In the genomic region with DNA sequence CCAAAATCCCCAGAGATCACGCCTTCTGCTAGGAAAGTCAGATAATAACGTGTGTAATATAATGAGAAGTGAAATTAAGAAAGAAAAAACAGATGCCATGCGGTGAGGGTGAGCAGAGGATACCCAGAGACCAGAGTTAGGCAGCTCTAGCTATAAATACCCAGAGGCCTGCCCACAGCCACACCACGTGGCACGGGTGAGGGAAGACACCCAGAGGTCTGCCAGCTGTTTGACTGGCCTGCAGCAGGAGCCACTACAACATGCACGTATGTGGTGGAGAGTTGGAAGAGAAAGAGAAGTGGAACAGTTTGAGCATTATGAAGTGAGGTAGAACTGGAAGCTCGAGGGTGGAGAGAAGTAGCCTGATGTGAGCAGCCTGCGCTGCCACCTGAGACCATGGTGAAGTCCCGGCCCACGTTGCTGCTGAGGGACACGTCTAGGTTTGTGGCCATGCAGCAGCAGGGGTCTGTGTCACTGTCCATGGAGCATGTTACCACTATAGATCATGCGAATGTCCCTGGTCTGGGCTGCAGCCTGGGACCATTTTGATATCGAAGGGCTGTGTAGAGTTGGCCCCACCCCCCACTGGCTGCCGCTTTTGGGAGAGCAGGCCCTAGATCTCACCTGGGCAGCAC, we compare ENCODE assay signal across 12 mouse cellular contexts.
DNase-seq lines count a peak whose midpoint lies in the region; ATAC-seq lines count a peak whose summit lies in the region.
"Had no signal": no experiment of that assay in that cellular context is flagged by ENCODE, and none has a peak within 500 bp of the region (broad histone marks: within the 10 kb centered on the region; RNA-seq: fewer than 3 reads in every experiment).

No protein-coding gene starts in this region.

- H3K9ac ChIP-seq in heart, embryonic 15.5 days = no peak overlapping the region
- no peak overlapping the region for H3K9ac ChIP-seq in neural tube, embryonic 15.5 days (replicated peaks)
- H3K9ac ChIP-seq: limb, embryonic 15.5 days had no signal

- no peak overlapping the region for H3K4me2 ChIP-seq in heart, embryonic 15.5 days
- no peak overlapping the region for H3K4me2 ChIP-seq in neural tube, embryonic 15.5 days
- H3K4me2 ChIP-seq: limb, embryonic 15.5 days had no signal

- 0 out of 2 replicates have a peak, but pooled peaks have one; percentile 69 for ATAC-seq in heart, embryonic 15.5 days (replicated peaks; ENCODE audit: insufficient number of reproducible peaks, insufficient read depth, low FRiP score, low read depth)
- ATAC-seq in neural tube, embryonic 15.5 days (ENCODE audit: low FRiP score) = no peak
- ATAC-seq in CD4-positive, CD25-positive, alpha-beta regulatory T cell, adult 4 months = no peak

- no peak overlapping the region for H3K27ac ChIP-seq in heart, embryonic 15.5 days
- 0 out of 2 replicates have a peak overlapping the region, but pooled peaks have one; percentile 28 for H3K27ac ChIP-seq in neural tube, embryonic 15.5 days (replicated peaks)
- H3K27ac ChIP-seq: limb, embryonic 15.5 days had no signal

- H3K36me3 ChIP-seq in heart, embryonic 15.5 days = no peaks in the 10 kb centered on the region
- H3K36me3 ChIP-seq in neural tube, embryonic 15.5 days = no peaks in the 10 kb centered on the region
- H3K36me3 ChIP-seq: limb, embryonic 15.5 days had no signal

- H3K9me3 ChIP-seq in heart, embryonic 15.5 days (replicated peaks) = no peaks in the 10 kb centered on the region
- no peaks in the 10 kb centered on the region for H3K9me3 ChIP-seq in neural tube, embryonic 15.5 days (replicated peaks)
- H3K9me3 ChIP-seq: limb, embryonic 15.5 days had no signal

- no peak overlapping the region for H3K4me3 ChIP-seq in heart, embryonic 15.5 days
- H3K4me3 ChIP-seq in neural tube, embryonic 15.5 days (replicated peaks) = no peak overlapping the region
- H3K4me3 ChIP-seq: limb, embryonic 15.5 days had no signal

- 77% methylated on average over 14 of the region's 14 CpGs for WGBS in heart, embryonic 15.5 days
- WGBS in neural tube, embryonic 15.5 days = 77% methylated on average over 14 of the region's 14 CpGs

- H3K27me3 ChIP-seq in heart, embryonic 15.5 days = no peaks in the 10 kb centered on the region
- H3K27me3 ChIP-seq in neural tube, embryonic 15.5 days (replicated peaks) = no peaks in the 10 kb centered on the region
- H3K27me3 ChIP-seq: limb, embryonic 15.5 days had no signal

- peak; percentile 43 to 68 for DNase-seq in heart, adult 18-20 months
- no peak for DNase-seq in heart, postnatal 36 days
- DNase-seq in spleen, postnatal 36 days (ENCODE audit: low spot score in 2 of 2) = peak; percentile 54 to 59
- no peak for DNase-seq in spleen, adult 12 weeks (ENCODE audit: low spot score)
- DNase-seq in layer of hippocampus, adult 18-20 months (ENCODE audit: low spot score in 2 of 2) = no peak
- DNase-seq: kidney, adult 8-10 months; lung, postnatal 14 days; midbrain, embryonic 14.5 days had no signal

- intact Hi-C loops in heart, postnatal 36 days (cut with DNase I) = no loop called here

- peaks cover 3% of the 10 kb centered on the region; the same call in 1 of the 2 replicates for H3K4me1 ChIP-seq in heart, embryonic 15.5 days (replicated peaks)
- peaks cover 9% of the 10 kb centered on the region; the same call in 1 of the 2 replicates for H3K4me1 ChIP-seq in neural tube, embryonic 15.5 days

Comparison
In these comparisons a context has a peak if more than half of its experiments do, and no peak if none do; other contexts are left out.
1. DNase-seq: peak in heart, adult 18-20 months (2 of 2) and spleen, postnatal 36 days (2 of 2); none in heart, postnatal 36 days (0 of 2), spleen, adult 12 weeks (single experiment) and layer of hippocampus, adult 18-20 months (0 of 2).